Mouse (Mus musculus): ENCODE results near the gene Hoxb1.

Gene Hoxb1

GRCm38 (mm10) chr11:96404016-96404604 is 38.6 kb downstream of the Hoxb1 start:
- no peak for DNase-seq (ENCODE audit: low spot score)

DNA sequence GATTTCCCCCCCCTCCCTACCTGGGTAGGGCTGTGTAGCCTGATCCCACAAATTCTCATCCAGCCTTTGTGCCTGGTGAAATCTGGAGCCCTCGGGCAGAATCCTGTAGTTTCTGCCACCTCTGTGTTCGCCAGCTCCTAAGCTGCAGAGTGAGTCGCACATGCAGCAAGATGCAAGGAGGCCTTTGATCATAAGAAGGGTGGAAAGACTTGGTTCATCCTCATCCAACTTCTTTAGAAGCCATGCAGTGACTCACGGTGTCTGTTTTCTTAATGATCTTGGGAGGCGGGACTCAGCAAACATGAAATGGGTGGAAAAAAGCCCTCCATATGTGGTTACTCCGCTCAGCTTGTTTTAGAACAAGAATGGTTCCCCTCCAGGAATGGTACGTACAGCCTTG is 39.3 kb downstream of the Hoxb1 start:
- DNase-seq (ENCODE audit: low spot score) = no peak

DNA sequence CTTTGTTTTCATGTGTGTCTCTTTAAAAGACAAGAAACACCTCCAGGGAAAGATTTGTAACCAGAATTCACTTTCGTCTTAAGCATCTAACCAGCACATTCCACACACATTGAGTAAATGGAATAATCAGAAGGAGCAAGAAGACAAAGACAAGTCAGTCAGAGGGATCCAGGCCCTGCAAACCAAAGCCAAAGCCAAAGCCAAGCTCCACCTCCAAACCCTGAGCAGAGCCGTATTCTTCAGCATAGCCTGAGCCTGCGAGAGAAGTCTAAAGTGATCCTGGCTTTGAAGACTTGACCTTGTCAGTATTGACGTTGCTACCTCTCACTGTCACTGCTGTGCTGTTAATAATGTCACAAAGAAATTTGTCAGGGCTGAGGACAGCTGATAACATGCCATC is 40.0 kb downstream of the Hoxb1 start:
- no peak for DNase-seq (ENCODE audit: low spot score)

- DNase-seq (ENCODE audit: low spot score) = peak; percentile 66
Observed at GRCm38 (mm10) chr11:96407191-96408072, 41.9 kb downstream of the Hoxb1 start.

GRCm38 (mm10) chr11:96408234-96409010 is 42.9 kb downstream of the Hoxb1 start:
- DNase-seq (ENCODE audit: low spot score) = no peak

DNA sequence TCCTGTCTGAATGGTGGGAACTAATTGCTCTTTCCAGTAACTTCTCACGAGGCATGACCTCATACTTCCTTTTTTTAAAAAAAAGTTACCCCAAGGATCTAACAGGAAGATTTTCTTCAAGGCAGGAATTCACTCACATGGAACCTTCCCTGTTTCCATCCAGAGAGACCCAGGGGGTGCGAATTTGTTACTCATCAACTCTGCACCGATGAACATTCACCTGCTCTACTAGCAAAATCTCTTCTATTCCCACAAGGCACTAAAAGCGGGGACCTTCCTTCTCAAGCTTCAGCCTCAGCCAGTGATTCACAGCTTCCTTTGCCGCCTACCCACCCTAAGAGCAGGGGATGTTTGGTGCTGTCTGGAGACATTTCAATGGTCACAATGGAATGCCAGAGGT is 45.5 kb downstream of the Hoxb1 start:
- no peak for DNase-seq (ENCODE audit: low spot score)

GRCm38 (mm10) chr11:96411934-96412333 is 46.4 kb downstream of the Hoxb1 start:
- DNase-seq (ENCODE audit: low spot score) = no peak

DNA sequence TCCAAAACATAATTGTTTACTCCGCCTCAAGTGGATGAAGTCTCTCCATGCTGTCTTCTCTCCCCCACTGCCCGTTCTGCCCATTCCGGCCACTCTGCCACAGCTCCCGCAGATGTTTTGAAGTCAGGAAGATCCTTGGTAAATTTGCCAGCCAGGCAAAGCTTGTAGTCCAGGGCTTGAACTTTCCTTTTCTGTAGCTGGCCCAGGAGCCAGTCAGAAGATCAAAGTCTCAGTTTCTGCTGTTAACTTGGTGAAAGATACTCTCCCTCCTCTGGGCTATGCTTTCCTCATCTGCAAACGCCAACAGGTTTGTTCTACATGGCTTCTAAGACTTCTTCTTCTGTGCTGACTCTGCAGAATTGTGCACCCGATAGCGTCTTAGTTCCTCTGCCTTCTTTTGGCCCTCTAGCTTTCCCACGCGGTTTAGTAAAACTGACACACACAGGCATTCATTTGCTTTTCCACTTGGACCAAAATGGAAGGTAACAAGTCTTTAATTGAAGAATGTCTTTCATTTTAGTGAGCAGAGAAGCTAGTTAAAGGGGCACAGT is 47.5 kb downstream of the Hoxb1 start:
- no peak for DNase-seq (ENCODE audit: low spot score)

DNA sequence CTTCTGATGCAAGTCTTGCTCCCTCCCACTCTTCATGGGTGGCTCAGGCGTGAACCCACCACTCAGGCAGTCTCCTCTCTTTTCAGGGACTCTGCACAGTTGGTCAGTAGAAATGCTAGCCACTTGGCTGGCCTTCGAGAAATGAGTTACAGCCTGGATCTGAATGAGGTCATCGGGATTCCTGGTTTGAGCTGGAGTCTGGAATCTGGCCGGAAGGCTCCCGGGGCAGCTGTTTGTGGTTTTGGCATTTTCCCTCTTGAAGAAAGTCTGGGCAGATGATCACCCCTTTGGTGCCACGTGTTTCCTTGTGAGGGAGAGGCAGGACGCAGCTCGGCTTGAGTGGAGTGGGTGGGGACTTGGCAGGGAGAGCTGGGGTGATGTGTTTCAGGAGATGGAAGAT is 48.0 kb downstream of the Hoxb1 start:
- DNase-seq (ENCODE audit: low spot score) = no peak

DNA sequence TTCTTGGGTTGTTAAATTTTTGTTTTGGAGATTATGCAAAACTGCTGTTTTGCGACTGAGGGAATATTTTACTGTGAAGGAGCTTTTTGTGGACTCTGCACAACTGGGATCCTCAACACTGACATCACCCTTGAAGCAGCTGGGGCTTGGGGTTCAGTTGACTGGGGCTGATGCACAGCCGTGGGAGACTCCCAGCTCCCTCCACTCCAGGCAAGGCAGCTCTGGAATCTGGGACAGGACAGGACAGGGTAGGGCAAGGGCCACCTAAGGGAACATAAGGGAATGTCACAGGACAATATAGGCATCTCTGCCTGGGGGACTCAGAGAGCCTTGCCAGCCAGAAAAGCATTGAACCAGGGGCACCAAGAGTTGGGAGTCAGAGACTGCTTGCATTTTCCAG is 48.5 kb downstream of the Hoxb1 start:
- no peak for DNase-seq (ENCODE audit: low spot score)

Measured in T-cell, adult 2 months (primary cell).